Mouse (Mus musculus): ENCODE data around the gene Heatr4. TPM values are rescaled to one million over a fixed set of nuclear protein-coding genes. Genes with fewer than 3 reads are reported as not detected.

The Heatr4 gene
- polyA plus RNA-seq (2012; rRNA removed): not detected in 2 replicates

GRCm38 (mm10) chr12:83984752-83985151 lies at the start of gene Heatr4:
TSS of gene Heatr4 (minus strand) at chr12:83984852.

DNA sequence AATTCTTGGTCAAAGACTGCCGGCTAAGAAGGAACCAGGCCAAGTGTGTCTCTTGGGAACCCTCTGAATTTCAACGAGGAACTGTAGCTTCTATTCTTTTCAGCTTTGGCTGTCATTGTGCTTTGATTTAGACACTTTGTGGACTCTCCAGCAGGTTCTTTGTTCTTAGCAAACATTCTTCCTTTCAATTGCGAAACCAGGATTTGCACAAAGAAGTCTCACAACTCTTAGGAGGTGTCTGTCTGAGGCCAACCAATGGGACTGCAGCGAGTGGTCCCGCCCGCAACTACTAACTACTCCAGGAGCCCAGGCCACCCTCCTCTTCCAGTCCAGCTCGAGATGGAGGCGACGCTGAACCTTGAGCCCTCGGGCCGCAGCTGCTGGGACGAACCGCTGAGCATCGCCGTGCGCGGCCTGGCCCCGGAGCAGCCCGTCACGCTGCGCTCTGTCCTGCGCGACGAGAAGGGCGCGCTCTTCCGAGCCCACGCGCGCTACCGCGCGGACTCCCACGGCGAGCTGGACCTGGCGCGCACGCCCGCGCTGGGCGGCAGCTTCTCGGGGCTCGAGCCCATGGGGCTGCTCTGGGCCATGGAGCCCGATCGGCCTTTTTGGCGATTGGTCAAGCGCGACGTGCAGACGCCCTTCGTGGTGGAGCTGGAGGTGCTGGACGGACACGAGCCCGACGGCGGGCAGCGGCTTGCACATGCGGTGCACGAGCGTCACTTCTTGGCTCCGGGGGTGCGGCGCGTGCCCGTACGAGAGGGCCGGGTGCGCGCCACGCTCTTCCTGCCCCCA lies 24.7 kb upstream of the Heatr4 start, which contains the start of gene Acot1:
Gene Acot1 (plus strand): TSS at position 320 of the 795 bp plus-strand sequence.

DNA sequence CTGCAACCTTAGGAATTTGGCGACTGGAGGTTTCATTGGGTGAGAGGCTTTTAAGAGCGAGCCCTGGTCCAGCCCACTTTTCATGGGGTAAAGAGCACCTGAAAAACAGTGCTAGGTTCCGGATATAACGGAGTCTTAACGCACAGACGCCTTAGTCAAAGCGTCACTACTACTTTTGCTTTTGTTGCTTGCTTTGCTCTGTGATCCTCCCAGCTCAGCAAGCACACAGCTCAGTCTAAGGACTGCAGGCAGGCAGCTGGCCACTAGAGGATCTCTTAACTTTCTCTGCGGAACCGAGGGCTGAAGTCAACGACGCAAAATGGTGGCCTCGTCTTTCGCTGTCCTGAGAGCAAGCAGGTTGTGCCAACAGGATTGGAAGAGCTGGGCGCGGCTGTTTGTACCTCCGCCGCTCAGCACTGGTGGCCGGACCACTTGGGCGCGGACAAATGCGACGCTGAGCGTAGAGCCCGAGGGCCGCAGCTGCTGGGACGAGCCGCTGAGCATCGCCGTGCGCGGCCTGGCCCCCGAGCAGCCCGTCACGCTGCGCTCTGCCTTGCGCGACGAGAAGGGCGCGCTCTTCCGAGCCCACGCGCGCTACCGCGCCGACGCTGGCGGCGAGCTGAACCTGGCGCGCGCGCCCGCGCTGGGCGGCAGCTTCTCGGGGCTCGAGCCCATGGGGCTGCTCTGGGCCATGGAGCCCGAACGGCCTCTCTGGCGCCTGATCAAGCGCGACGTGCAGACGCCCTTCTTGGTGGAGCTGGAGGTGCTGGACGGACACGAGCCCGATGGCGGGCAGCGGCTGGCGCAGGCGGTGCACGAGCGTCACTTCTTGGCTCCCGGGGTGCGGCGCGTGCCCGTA lies 3.2 kb upstream of the Heatr4 start, which contains the start of gene Acot2:
Gene Acot2 (plus strand): TSS at position 279 of the 859 bp plus-strand sequence.

GRCm38 (mm10) chr12:83950493-83950839 lies 34.2 kb downstream of the Heatr4 start, which contains the start of gene Riox1:
TSS of gene Riox1 (plus strand) at chr12:83950608.

DNA sequence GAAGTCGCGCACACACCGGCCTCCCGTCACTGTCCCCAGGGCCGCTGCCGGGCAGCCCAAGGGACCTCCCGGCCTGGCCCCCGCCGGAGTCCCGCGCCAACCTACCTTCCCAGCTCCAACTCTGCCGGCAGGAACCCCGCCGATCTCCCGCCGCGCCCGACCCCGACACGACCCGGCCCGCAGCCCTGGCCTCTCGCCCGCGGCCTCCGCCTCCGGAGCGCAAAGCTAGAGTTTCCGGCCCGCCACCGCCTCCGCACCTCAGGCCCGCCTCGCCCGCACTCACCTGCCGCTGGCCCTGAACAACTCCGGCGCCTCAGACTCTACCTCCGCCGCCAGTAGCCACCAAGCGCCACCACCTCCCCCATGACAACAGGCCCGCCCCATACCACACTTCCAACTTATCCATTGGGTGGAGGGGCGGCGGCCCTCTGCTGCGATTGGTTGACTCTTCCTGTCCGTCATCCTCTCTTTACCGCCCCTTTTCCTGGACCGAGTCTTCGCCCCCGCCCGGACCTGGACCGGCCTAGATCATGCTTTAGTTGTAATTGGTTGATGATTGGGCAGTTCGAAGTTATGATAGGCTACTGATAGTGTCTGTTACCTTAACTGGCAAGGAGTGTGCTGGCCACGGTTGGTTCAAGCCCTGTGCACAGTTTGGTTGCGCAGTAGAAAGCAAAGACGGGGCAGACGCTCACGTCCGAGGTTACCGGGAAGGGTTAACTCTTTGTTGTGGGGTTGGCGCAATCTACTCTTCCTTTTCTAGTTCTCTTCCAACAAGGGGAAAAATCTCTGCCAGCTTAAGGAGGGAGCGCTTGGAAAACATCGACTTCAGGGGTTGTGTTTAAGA lies 62.9 kb downstream of the Heatr4 start, which contains the start of gene Numb:
Gene Numb (minus strand): TSS at position 400 of the 847 bp plus-strand sequence.

Other genes starting within 250 kb of the Heatr4 start
- gene Papln, start 221.2 kb downstream of the Heatr4 start, polyA plus RNA-seq (2012; rRNA removed): 3.3 and 3.9 TPM in 2 replicates
- 19.6 and 24.3 TPM in 2 replicates for gene Numb, start 62.9 kb downstream of the Heatr4 start, polyA plus RNA-seq (2012; rRNA removed)
- gene Riox1, start 34.2 kb downstream of the Heatr4 start, polyA plus RNA-seq (2012; rRNA removed): 6.2 and 6.8 TPM in 2 replicates
- gene Acot2, start 3.0 kb upstream of the Heatr4 start, polyA plus RNA-seq (2012; rRNA removed): 5.8 and 7.9 TPM in 2 replicates
- gene Acot1, start 24.6 kb upstream of the Heatr4 start, polyA plus RNA-seq (2012; rRNA removed): 57.6 and 64.3 TPM in 2 replicates
- 12.7 and 12.8 TPM in 2 replicates for gene Acot4, start 53.5 kb upstream of the Heatr4 start, polyA plus RNA-seq (2012; rRNA removed)
- not detected in 2 replicates for gene Gm49366, start 54.1 kb upstream of the Heatr4 start, polyA plus RNA-seq (2012; rRNA removed)
- gene Acot3, start 67.3 kb upstream of the Heatr4 start, polyA plus RNA-seq (2012; rRNA removed): 13.1 and 14.9 TPM in 2 replicates
- 2.7 and 3.1 TPM in 2 replicates for gene Acot5, start 84.5 kb upstream of the Heatr4 start, polyA plus RNA-seq (2012; rRNA removed)
- 8.9 and 11.1 TPM in 2 replicates for gene Acot6, start 115.8 kb upstream of the Heatr4 start, polyA plus RNA-seq (2012; rRNA removed)
- 1.0 and 1.4 TPM in 2 replicates for gene Dnal1, start 129.5 kb upstream of the Heatr4 start, polyA plus RNA-seq (2012; rRNA removed)
- gene Pnma1, start 163.6 kb upstream of the Heatr4 start, polyA plus RNA-seq (2012; rRNA removed): 0.08 and 0.10 TPM in 2 replicates
- gene Elmsan1, start 234.0 kb upstream of the Heatr4 start, polyA plus RNA-seq (2012; rRNA removed): 4.0 and 6.0 TPM in 2 replicates

Measured in liver, embryonic 18 days (tissue).